Mouse (Mus musculus) spleen, adult 2 months (tissue): ENCODE data around the gene Gm10406.
"Not testable (repeated sequence)": the region's sequence is repeated elsewhere in the genome, so short reads cannot be mapped to it uniquely, and the experiment has no call there.

Source experiments
- CTCF ChIP-seq: fragments of 200-500 bp; IDR thresholded peaks from 2 replicates; pipeline ENCODE4 v1.5.1; 2011; ENCODE audit warnings: mild to moderate bottlenecking, inconsistent platforms; ENCODE audit not compliant: insufficient read depth, insufficient read length, insufficient replicate concordance; ENCODE audit errors: extremely low read depth
- POLR2A ChIP-seq: fragments of 200-500 bp; IDR thresholded peaks from 2 replicates; pipeline ENCODE4 v1.6.1; 2011; ENCODE audit warnings: low read depth, low read length, inconsistent platforms

DNA sequence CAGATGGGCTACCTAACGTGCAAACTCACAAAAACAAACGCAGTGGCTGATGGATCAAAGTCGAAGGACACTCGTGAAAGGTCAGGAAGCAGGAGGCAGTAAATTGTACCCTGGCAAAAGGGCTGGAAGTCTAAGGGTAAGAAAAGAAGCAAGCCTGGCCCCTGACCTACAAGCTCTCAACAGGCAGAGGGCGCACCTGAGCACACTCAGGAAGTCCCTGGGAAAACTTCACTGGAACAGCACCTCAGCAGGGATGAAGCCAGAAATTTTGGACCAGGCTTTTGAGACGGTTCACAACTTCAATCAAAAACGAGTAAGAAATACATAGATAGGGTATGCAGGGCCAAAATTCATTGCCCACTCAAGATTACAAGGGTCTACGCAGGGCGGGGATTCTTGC, 975 bp downstream of the Gm10406 start:
- not testable (repeated sequence) for TF ChIP-seq CTCF, POLR2A
